ENCODE assay signal across 9 mouse cellular contexts in the genomic region with DNA sequence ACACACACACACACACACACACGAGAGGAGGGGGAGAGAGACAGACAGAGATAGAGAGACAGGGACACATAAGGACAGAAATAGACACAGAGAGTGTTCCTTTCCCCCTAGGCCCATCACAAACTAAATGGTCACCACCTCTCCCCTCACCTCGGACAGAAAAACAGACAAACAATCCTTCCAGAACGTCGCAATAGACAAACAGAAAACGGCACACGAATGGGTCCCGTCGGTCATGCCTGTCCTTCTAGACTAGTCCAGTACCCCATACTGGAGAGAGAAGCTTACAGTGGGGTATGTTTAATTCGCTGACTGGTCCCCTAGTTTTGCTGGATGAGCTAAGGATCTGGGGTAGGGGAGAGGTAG. TPM values are rescaled to one million over a fixed set of nuclear protein-coding genes. Genes with fewer than 3 reads are reported as not detected.
A peak's percentile ranks its signal among the peaks of the same experiment; 100 is the strongest.
DNase-seq lines count a peak whose midpoint lies in the region; ATAC-seq and TF ChIP-seq lines count a peak whose summit lies in the region.
"Had no signal": no experiment of that assay in that cellular context is flagged by ENCODE, and none has a peak within 500 bp of the region (broad histone marks: within the 10 kb centered on the region; RNA-seq: fewer than 3 reads in every experiment).

No protein-coding gene starts in this region.

- ATAC-seq in heart, postnatal 0 days (ENCODE audit: insufficient read depth, low read depth), result no peak
- ATAC-seq in liver, postnatal 0 days, result no peak

- no peak for TF ChIP-seq POLR2A in heart, adult 2 months (IDR thresholded peaks at IDR 0.05; ENCODE audit: insufficient read depth, low read depth, low read length)

- H3K27me3 ChIP-seq in heart, adult 2 months (ENCODE audit: control insufficient read depth, insufficient read depth, low read length), result no peaks in the 10 kb centered on the region
- H3K27me3 ChIP-seq in E14TG2a.4 (ENCODE audit: insufficient read depth, low read length), result peaks cover 3% of the 10 kb centered on the region; the same call in 1 of the 2 replicates
- H3K27me3 ChIP-seq in heart, postnatal 0 days (ENCODE audit: control insufficient read depth, insufficient read depth, low read length), result peaks cover 12% of the 10 kb centered on the region; the same call in 1 of the 2 replicates
- H3K27me3 ChIP-seq in liver, postnatal 0 days (ENCODE audit: insufficient read depth, low read length), result peaks cover 43% of the 10 kb centered on the region

- H3K4me2 ChIP-seq in heart, postnatal 0 days (ENCODE audit: low read depth, low read length), result peak overlapping the region; percentile 86
- H3K4me2 ChIP-seq in liver, postnatal 0 days (ENCODE audit: low read depth, low read length), result peak overlapping the region; percentile 90

- H3K4me3 ChIP-seq in heart, adult 2 months, result peak overlapping the region; percentile 85
- H3K4me3 ChIP-seq in E14TG2a.4 (replicated peaks; ENCODE audit: low read length), result peak overlapping the region; percentile 88
- H3K4me3 ChIP-seq in heart, postnatal 0 days (ENCODE audit: low read depth, low read length), result peak overlapping the region; percentile 78
- peak overlapping the region; percentile 58 for H3K4me3 ChIP-seq in liver, postnatal 0 days (ENCODE audit: low read depth, low read length)

- no peaks in the 10 kb centered on the region for H3K9me3 ChIP-seq in E14TG2a.4 (ENCODE audit: low read length)
- no peaks in the 10 kb centered on the region for H3K9me3 ChIP-seq in heart, postnatal 0 days (replicated peaks; ENCODE audit: control insufficient read depth, low read length)
- H3K9me3 ChIP-seq in liver, postnatal 0 days (ENCODE audit: low read length), result no peaks in the 10 kb centered on the region

- 3% methylated on average over 9 of the region's 9 CpGs for WGBS in heart, adult 2 months
- under 1% methylated on average over 9 of the region's 9 CpGs for WGBS in heart, postnatal 0 days
- 8% methylated on average over 8 of the region's 9 CpGs for WGBS in liver, postnatal 0 days (ENCODE audit: insufficient replicate concordance)

- peak overlapping the region; percentile 77 for H3K27ac ChIP-seq in heart, adult 2 months
- H3K27ac ChIP-seq in heart, postnatal 0 days (ENCODE audit: low read depth), result peak overlapping the region; percentile 45
- H3K27ac ChIP-seq in liver, postnatal 0 days (ENCODE audit: low read depth), result no peak overlapping the region

- H3K79me2 ChIP-seq in heart, adult 2 months (replicated peaks; ENCODE audit: control insufficient read depth, insufficient read depth, low read length), result no peaks in the 10 kb centered on the region

- peak overlapping the region; percentile 71 for H3K9ac ChIP-seq in heart, adult 2 months (ENCODE audit: low read depth, low read length)
- H3K9ac ChIP-seq in heart, postnatal 0 days (replicated peaks; ENCODE audit: low read depth, low read length), result peak overlapping the region; percentile 62
- H3K9ac ChIP-seq in liver, postnatal 0 days (replicated peaks), result no peak overlapping the region

- H3K4me1 ChIP-seq in heart, adult 2 months (ENCODE audit: control insufficient read depth, insufficient read depth, low read length), result no peaks in the 10 kb centered on the region; the same call in 1 of the 2 replicates
- H3K4me1 ChIP-seq in E14TG2a.4 (replicated peaks; ENCODE audit: low read depth, low read length), result peaks cover 60% of the 10 kb centered on the region
- peaks cover 11% of the 10 kb centered on the region; the same call in 1 of the 2 replicates for H3K4me1 ChIP-seq in heart, postnatal 0 days (ENCODE audit: control insufficient read depth, insufficient read depth)
- H3K4me1 ChIP-seq in liver, postnatal 0 days (ENCODE audit: insufficient read depth), result peaks cover 16% of the 10 kb centered on the region

- TF ChIP-seq CTCF in heart, adult 2 months (IDR thresholded peaks at IDR 0.05), result no peak
- no peak for TF ChIP-seq CTCF in E14TG2a.4 (conservative IDR thresholded peaks at IDR 0.05; ENCODE audit: low read length)
- no peak for TF ChIP-seq CTCF in heart, postnatal 0 days (IDR thresholded peaks at IDR 0.05; ENCODE audit: low read depth)
- TF ChIP-seq CTCF in liver, postnatal 0 days (IDR thresholded peaks at IDR 0.05; ENCODE audit: low read depth), result no peak

- intact Hi-C loops in heart, adult 2 months (cut with DNase I), result loop anchor here (5.0 to 10.0 kb wide), 6 partner anchors 77 to 1519 kb away; no protein-coding TSS in a partner anchor
- intact Hi-C loops in heart, postnatal 10 days (cut with DNase I), result loop anchor here (2.0 to 10.0 kb wide), 5 partner anchors 51 to 883 kb away; no protein-coding TSS in a partner anchor
- intact Hi-C loops in left cerebral cortex, postnatal 4 days (cut with DNase I), result loop anchor here (2.0 to 10.0 kb wide), 4 partner anchors 879 to 1861 kb away; no protein-coding TSS in a partner anchor

- no peak for TF ChIP-seq EP300 in heart, adult 2 months (IDR thresholded peaks at IDR 0.05; ENCODE audit: insufficient read depth, low read depth, low read length)
- TF ChIP-seq EP300 in heart, postnatal 0 days (IDR thresholded peaks at IDR 0.05; ENCODE audit: low read depth), result no peak
- no peak for TF ChIP-seq EP300 in liver, postnatal 0 days (IDR thresholded peaks at IDR 0.05; ENCODE audit: low read depth)

- DNase-seq in heart, adult 2 months, result no peak
- no peak for DNase-seq in heart, postnatal 10 days
- DNase-seq in heart, postnatal 0 days (ENCODE audit: low spot score), result no peak
- no peak for DNase-seq in liver, postnatal 0 days
- DNase-seq in frontal cortex, postnatal 14 days (ENCODE audit: low spot score in 2 of 2), result no peak
- DNase-seq in adipocyte (ENCODE audit: low spot score), result no peak
- DNase-seq in left cerebral cortex, postnatal 4 days, result no peak
- DNase-seq: B cell, adult 2 months had no signal

- peaks cover 5% of the 10 kb centered on the region for H3K36me3 ChIP-seq in heart, adult 2 months (ENCODE audit: control insufficient read depth, insufficient read depth, low read length)
- peaks cover 30% of the 10 kb centered on the region for H3K36me3 ChIP-seq in E14TG2a.4 (ENCODE audit: insufficient read depth, low read length)
- H3K36me3 ChIP-seq in heart, postnatal 0 days (replicated peaks; ENCODE audit: control insufficient read depth, insufficient read depth, low read length), result no peaks in the 10 kb centered on the region
- H3K36me3 ChIP-seq in liver, postnatal 0 days (replicated peaks; ENCODE audit: insufficient read depth, low read length), result no peaks in the 10 kb centered on the region

RNA-seq across cellular contexts. Expression of gene Epha4, which starts 0.9 kb away (rescaled TPM):
- total RNA-seq in heart, adult 2 months (2021), result 10 to 100 TPM; 25.4 to 45.5 TPM
- polyA plus RNA-seq in heart, adult 2 months (2012; rRNA removed), result 28.4 and 62.6 TPM in 2 replicates
- total RNA-seq in heart, postnatal 10 days (2021), result 10 to 100 TPM; 19.3 to 24.0 TPM
- total RNA-seq in heart, postnatal 0 days (2014; rRNA removed; ENCODE audit: low replicate concordance), result 20.3 and 27.3 TPM in 2 replicates
- polyA plus RNA-seq in heart, postnatal 0 days (2015; fragmentation: Nextera tagmentation; extraction: Ambion mirVana), result 8.5 TPM in 2 replicates
- polyA plus RNA-seq in liver, postnatal 0 days (2015; fragmentation: Nextera tagmentation; extraction: Ambion mirVana), result 0.34 and 0.51 TPM in 2 replicates
- 100 to 1,000 TPM; 139 to 161 TPM for total RNA-seq in left cerebral cortex, postnatal 4 days (2021)
